Mouse (Mus musculus): ENCODE measurements around the gene Tspo2.

DNA sequence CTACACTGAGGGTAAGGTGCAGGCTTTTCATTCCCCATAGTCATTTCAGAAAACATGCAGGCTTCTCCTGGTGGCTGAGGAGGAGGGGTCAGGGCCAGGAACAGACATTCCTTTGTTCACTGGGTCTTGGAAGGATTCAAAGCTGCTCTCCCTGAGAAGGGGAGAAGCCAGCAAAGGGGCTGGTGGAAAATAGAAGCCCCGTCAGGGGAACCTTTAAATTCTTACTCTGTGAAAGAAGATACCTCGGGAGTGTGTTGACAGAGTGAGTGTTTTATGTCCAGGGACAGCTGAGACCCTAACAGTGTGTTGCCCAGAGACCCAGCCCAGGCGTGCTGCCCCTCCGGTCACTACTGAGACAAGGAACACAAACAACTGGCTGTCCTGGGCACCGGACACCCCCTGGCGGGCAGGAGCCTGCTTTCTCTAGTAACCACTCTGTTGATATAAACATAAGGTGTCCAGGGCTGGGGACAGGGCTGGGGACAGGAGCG, 13.9 kb downstream of the Tspo2 start:
- TF ChIP-seq POLR2A (IDR thresholded peaks at IDR 0.05; ENCODE audit: insufficient read depth, low read length) (no peak), CTCF (IDR thresholded peaks at IDR 0.05; ENCODE audit: low read depth, low read length) (no peak), EP300 (IDR thresholded peaks at IDR 0.05; ENCODE audit: insufficient read depth, low read depth, low read length) (no peak)

Measured in ES-Bruce4 (cell line).